Mouse (Mus musculus): Measurements from ENCODE around the gene Ppp1r13l. TPM values are rescaled to one million over a fixed set of nuclear protein-coding genes. Genes with fewer than 3 reads are reported as not detected.
A peak's percentile ranks its signal among the peaks of the same experiment; 100 is the strongest.

The Ppp1r13l gene
- polyA plus RNA-seq, 1 experiment from 2014 or later, result 4.9 TPM

DNA sequence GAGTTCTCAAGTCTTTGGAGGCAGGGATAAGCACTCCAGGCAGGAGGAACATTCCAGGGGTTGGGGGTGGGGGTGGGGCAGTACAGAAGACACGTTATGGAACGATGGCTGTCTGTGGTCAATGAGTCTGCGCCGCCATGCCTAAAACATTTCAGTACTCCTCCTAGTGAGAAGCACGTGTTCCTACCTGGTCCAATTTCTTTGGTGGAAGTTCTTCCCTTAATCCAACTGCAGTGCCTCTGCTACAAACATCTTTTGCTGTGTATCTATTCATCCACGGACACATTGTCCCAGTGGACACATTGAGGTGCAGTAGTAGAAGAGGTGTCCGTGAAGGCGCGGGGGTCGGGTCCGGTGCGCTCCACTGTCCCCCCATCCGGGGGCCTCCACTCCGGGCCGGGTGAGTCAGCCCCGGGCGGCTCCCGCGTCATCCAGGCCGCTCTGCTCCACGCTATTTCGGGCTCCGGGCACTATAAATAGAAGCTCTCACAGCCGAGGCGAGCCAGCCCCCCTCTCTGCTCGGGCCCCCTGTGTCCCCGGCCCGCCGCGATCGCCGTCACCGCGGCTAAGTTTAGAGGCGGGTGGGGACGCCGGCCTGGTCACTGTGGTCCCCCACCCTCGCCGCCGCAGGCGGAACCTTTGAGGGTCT is 17.7 kb upstream of the Ppp1r13l start:
- under 1% methylated on average over 41 of the region's 41 CpGs for WGBS
- Histone ChIP-seq H3K27ac (ENCODE audit: low read depth) (peak overlapping the region; percentile 5; the same call in 1 of the 2 replicates), H3K36me3 (ENCODE audit: control insufficient read depth, insufficient read depth, low read length) (no peaks in the 10 kb centered on the region), H3K9ac (ENCODE audit: low read length) (peak overlapping the region; percentile 45), H3K9me3 (ENCODE audit: control insufficient read depth, low read length) (no peaks in the 10 kb centered on the region), H3K27me3 (replicated peaks; ENCODE audit: control insufficient read depth, insufficient read depth, low read length) (0 out of 2 replicates have a peak, but pooled peaks cover 11% of the 10 kb centered on the region), H3K4me2 (ENCODE audit: low read length) (peak overlapping the region; percentile 72), H3K4me1 (replicated peaks; ENCODE audit: control insufficient read depth, insufficient read depth, low read length) (peaks cover 24% of the 10 kb centered on the region), H3K4me3 (ENCODE audit: low read depth, low read length) (peak overlapping the region; percentile 41)
- no peak; the same call in 1 of the 2 replicates for ATAC-seq (replicated peaks; ENCODE audit: low FRiP score, low TSS enrichment, low read depth)
- DNase-seq (ENCODE audit: low spot score), result peak; percentile 68

DNA sequence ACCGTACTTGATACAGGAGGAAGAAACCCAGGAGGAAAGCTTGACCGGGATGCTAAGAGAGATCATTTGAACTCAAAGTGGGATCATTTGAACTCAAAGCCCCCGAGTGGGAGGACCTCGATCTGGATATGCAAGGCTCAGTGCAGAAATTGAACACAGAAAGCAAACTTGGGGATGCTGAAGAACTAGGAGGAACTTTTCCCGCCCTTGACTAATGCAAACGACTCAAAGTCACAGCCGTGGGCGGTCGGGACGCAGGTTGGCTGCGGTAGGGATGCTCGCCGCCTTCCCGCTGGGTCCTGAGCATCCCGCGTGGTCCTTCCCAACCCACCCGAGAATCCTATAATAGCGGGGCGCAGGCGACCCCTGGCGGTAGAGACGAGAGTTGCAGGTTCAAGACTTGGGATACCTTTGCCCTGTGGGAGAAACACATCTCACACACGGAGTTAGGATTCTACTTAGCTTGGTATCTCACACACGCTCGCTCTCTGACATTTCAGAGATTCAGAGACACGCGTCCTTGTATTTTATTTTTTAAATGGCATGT is 17.0 kb upstream of the Ppp1r13l start:
- Histone ChIP-seq H3K4me2 (ENCODE audit: low read length) (peak overlapping the region; percentile 72), H3K4me1 (replicated peaks; ENCODE audit: control insufficient read depth, insufficient read depth, low read length) (peaks cover 24% of the 10 kb centered on the region), H3K36me3 (ENCODE audit: control insufficient read depth, insufficient read depth, low read length) (0 out of 2 replicates have a peak, but pooled peaks cover 1% of the 10 kb centered on the region), H3K27me3 (replicated peaks; ENCODE audit: control insufficient read depth, insufficient read depth, low read length) (0 out of 2 replicates have a peak, but pooled peaks cover 11% of the 10 kb centered on the region), H3K9me3 (ENCODE audit: control insufficient read depth, low read length) (no peaks in the 10 kb centered on the region), H3K27ac (ENCODE audit: low read depth) (0 out of 2 replicates have a peak overlapping the region, but pooled peaks have one; percentile 5), H3K4me3 (ENCODE audit: low read depth, low read length) (peak overlapping the region; percentile 41), H3K9ac (ENCODE audit: low read length) (peak overlapping the region; percentile 45)
- 0 out of 2 replicates have a peak, but pooled peaks have one; percentile 4 for ATAC-seq (replicated peaks; ENCODE audit: low FRiP score, low TSS enrichment, low read depth)
- 1% methylated on average over 27 of the region's 27 CpGs for WGBS
- DNase-seq (ENCODE audit: low spot score), result peak; percentile 98

DNA sequence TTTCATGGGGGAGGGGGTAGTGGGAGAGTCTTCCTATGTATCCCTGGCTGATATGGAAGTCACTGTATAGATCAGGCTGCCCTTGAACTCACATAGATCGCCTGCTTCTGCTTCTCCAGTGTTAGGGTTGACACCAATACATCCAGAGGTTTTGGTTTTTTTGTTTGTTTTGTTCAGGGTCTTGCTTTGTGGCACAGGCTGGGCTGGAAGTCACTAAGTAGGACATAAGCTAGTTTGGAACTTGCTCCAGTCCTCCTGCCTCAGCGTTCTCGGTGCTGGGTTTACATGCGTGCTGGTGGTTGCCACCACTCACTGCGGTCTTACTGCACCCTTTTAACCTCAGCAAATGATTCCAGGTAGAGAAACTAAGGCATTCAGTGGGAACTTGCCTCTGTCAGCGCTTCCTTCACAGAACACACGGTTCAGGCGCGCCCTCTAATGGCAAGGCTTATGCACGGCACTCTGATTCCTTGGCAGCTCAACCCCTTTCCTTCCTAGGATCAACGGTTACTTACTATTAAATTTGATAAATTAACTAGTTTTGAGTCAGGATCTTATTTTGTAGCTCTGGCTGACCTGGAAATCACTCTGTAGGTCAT is 16.2 kb upstream of the Ppp1r13l start:
- H3K9ac ChIP-seq (ENCODE audit: low read length), result no peak overlapping the region
- no peaks in the 10 kb centered on the region for H3K9me3 ChIP-seq (ENCODE audit: control insufficient read depth, low read length)
- no peak overlapping the region; the same call in 1 of the 2 replicates for H3K4me2 ChIP-seq (ENCODE audit: low read length)
- no peak overlapping the region for H3K27ac ChIP-seq (ENCODE audit: low read depth)
- ATAC-seq (replicated peaks; ENCODE audit: low FRiP score, low TSS enrichment, low read depth) (no peak), DNase-seq (ENCODE audit: low spot score) (peak; percentile 91)
- no peak overlapping the region for H3K4me3 ChIP-seq (ENCODE audit: low read depth, low read length)
- H3K36me3 ChIP-seq (ENCODE audit: control insufficient read depth, insufficient read depth, low read length), result peaks cover 7% of the 10 kb centered on the region
- peaks cover 24% of the 10 kb centered on the region for H3K4me1 ChIP-seq (replicated peaks; ENCODE audit: control insufficient read depth, insufficient read depth, low read length)
- 0% methylated on average over 11 of the region's 11 CpGs for WGBS
- H3K27me3 ChIP-seq (replicated peaks; ENCODE audit: control insufficient read depth, insufficient read depth, low read length), result 0 out of 2 replicates have a peak, but pooled peaks cover 11% of the 10 kb centered on the region

DNA sequence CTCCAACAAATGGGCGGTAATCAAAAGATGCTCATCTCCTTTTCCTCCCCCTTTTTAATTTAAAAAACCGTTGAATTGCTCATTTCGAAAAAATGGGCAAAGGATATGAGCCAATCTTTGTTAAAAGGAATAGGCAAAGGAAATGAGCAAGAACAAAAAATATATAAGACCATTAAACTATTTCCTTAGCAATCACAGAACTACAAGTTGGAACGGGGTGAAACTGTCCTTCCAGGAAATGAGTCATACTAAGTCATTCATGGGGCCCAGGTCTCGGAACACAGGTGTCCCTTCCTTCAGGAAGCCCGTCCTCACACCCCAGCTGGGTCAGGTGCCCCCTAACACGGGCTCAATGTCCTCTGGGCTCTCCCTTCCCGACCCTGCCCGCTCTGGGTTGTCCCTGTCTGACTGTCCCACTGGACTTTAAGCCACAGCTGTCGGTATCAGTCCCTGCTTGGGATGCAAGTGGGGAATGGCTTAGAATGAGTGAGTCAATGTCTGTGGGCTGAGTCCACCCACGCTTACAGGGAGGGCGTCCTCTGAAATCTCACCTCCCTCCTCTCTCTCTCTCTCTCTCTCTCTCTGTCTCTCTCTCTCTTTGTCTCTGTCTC is 15.2 kb upstream of the Ppp1r13l start, which contains the start of gene Ercc1:
TSS of gene Ercc1 (plus strand) at position 542 of the 611 bp plus-strand sequence.
- no peaks in the 10 kb centered on the region for H3K9me3 ChIP-seq (ENCODE audit: control insufficient read depth, low read length)
- H3K27ac ChIP-seq (ENCODE audit: low read depth), result peak within 1 kb of the TSS; percentile 92
- peak within 1 kb of the TSS; percentile 78 for H3K4me2 ChIP-seq (ENCODE audit: low read length)
- 0 out of 2 replicates have a peak, but pooled peaks cover 11% of the 10 kb centered on the region for H3K27me3 ChIP-seq (replicated peaks; ENCODE audit: control insufficient read depth, insufficient read depth, low read length)
- H3K4me1 ChIP-seq (replicated peaks; ENCODE audit: control insufficient read depth, insufficient read depth, low read length), result peaks cover 24% of the 10 kb centered on the region
- peak within 1 kb of the TSS; percentile 69 for H3K9ac ChIP-seq (ENCODE audit: low read length)
- ATAC-seq (replicated peaks; ENCODE audit: low FRiP score, low TSS enrichment, low read depth), result no peak
- H3K4me3 ChIP-seq (ENCODE audit: low read depth, low read length), result peak within 1 kb of the TSS; percentile 72
- 21% methylated on average over 12 of the region's 12 CpGs for WGBS
- DNase-seq (ENCODE audit: low spot score), result no peak
- peaks cover 17% of the 10 kb centered on the region for H3K36me3 ChIP-seq (ENCODE audit: control insufficient read depth, insufficient read depth, low read length)

DNA sequence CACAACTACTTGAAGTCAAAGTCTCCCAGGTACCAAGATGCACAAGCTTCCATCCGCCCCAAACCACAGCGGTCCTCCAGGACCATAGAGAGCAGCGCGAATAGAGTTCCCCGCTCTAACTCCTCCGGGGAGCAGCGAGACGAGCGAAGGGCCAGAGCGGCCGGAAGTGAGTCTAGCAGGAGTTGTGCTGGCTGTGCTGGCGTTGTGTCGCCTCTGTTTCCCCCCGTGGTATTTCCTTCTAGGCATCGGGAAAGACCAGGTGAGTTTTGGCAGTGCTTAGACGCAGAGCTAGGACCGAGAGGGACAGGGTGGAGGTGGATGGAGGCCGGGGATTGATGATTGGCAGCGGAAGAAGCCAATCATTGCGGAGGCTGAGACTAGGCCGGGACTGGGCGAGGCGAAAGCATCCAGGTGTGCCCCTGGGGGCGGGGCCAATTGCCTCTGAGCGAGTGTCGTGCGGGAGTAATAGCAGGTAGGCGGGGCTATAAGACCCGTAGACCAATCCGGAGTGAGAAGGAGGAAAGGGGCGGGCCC is 14.5 kb upstream of the Ppp1r13l start:
- ATAC-seq (replicated peaks; ENCODE audit: low FRiP score, low TSS enrichment, low read depth), result peak; percentile 95

DNA sequence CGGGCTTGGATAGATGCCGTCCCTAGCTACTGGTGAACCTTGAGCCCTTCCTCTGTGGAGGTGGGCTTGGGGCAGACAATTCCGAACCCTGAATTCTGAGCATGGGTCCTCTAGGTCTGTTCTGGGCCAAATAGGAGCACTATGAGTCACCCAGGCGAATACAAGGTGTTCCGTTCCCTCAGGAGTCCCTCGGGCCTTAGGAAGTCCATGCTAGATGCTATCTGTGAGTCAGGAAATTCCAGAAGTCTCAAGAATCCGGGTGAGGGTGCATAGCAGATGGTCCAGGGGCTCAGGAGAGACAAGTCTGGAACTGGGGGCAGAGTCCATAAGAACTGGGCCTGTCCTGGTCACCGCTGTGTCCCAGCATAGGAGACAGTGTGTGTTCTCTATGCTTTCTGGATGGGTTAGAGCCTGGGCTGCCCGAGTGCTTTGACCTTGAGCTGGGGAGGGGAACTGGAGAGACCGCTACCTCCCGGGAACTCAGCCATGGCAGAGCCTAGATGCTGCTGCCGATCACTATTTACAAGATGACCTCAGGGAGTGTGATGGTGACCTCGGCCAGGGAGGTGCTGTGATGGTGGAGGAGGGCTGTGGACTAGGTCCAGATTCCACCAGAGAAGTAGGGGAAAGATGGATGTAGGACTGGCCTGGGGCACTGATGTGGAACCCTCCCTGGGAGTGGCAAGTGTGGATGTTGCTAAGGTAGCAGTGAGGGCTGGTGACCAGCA is 10.2 kb upstream of the Ppp1r13l start:
- Histone ChIP-seq H3K27me3 (replicated peaks; ENCODE audit: control insufficient read depth, insufficient read depth, low read length) (no peaks in the 10 kb centered on the region), H3K27ac (ENCODE audit: low read depth) (no peak overlapping the region), H3K4me1 (replicated peaks; ENCODE audit: control insufficient read depth, insufficient read depth, low read length) (peaks cover 10% of the 10 kb centered on the region), H3K36me3 (ENCODE audit: control insufficient read depth, insufficient read depth, low read length) (peaks cover 55% of the 10 kb centered on the region), H3K9ac (ENCODE audit: low read length) (no peak overlapping the region), H3K4me2 (ENCODE audit: low read length) (no peak overlapping the region), H3K4me3 (ENCODE audit: low read depth, low read length) (no peak overlapping the region), H3K9me3 (ENCODE audit: control insufficient read depth, low read length) (no peaks in the 10 kb centered on the region)
- ATAC-seq (replicated peaks; ENCODE audit: low FRiP score, low TSS enrichment, low read depth) (no peak), DNase-seq (ENCODE audit: low spot score) (no peak)
- WGBS, result 82% methylated on average over 13 of the region's 13 CpGs

More for the DNA sequence above, 14.5 kb upstream of the Ppp1r13l start:
- WGBS, result under 1% methylated on average over 31 of the region's 31 CpGs
- peak overlapping the region; percentile 72 for H3K4me3 ChIP-seq (ENCODE audit: low read depth, low read length)
- H3K36me3 ChIP-seq (ENCODE audit: control insufficient read depth, insufficient read depth, low read length), result peaks cover 20% of the 10 kb centered on the region
- DNase-seq (ENCODE audit: low spot score), result peak; percentile 98
- H3K27ac ChIP-seq (ENCODE audit: low read depth), result peak overlapping the region; percentile 92
- peak overlapping the region; percentile 69 for H3K9ac ChIP-seq (ENCODE audit: low read length)
- 0 out of 2 replicates have a peak, but pooled peaks cover 11% of the 10 kb centered on the region for H3K27me3 ChIP-seq (replicated peaks; ENCODE audit: control insufficient read depth, insufficient read depth, low read length)
- no peaks in the 10 kb centered on the region for H3K9me3 ChIP-seq (ENCODE audit: control insufficient read depth, low read length)
- H3K4me1 ChIP-seq (replicated peaks; ENCODE audit: control insufficient read depth, insufficient read depth, low read length), result peaks cover 24% of the 10 kb centered on the region
- peak overlapping the region; percentile 78 for H3K4me2 ChIP-seq (ENCODE audit: low read length)

DNA sequence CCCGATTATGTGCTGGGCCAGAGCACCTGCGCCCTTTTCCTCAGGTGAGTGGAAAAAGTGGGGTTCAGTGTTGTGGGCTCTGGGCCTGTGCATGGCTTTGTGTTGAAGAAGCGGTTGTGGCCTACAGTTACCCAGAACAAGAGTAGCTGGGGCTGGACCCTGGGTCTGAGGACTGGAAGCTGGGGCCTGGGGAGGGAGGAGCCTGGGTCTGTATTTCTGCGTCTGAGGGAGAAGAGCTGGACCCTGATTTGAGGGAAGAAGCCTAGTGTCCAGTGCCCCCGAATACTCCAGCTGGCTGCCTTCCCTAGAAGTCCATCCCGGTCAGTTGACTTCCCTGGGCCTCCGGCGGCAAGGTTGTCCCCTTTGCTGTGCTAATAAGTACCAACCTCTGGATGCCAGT is 9.3 kb upstream of the Ppp1r13l start:
- H3K27me3 ChIP-seq (replicated peaks; ENCODE audit: control insufficient read depth, insufficient read depth, low read length), result no peaks in the 10 kb centered on the region
- no peaks in the 10 kb centered on the region for H3K9me3 ChIP-seq (ENCODE audit: control insufficient read depth, low read length)
- no peak overlapping the region for H3K9ac ChIP-seq (ENCODE audit: low read length)
- no peak for DNase-seq (ENCODE audit: low spot score)
- ATAC-seq (replicated peaks; ENCODE audit: low FRiP score, low TSS enrichment, low read depth), result no peak
- 91% methylated on average over 8 of the region's 8 CpGs for WGBS
- peaks cover 64% of the 10 kb centered on the region for H3K36me3 ChIP-seq (ENCODE audit: control insufficient read depth, insufficient read depth, low read length)
- H3K4me1 ChIP-seq (replicated peaks; ENCODE audit: control insufficient read depth, insufficient read depth, low read length), result peaks cover 7% of the 10 kb centered on the region; the same call in 1 of the 2 replicates
- no peak overlapping the region for H3K4me2 ChIP-seq (ENCODE audit: low read length)
- no peak overlapping the region for H3K4me3 ChIP-seq (ENCODE audit: low read depth, low read length)
- no peak overlapping the region for H3K27ac ChIP-seq (ENCODE audit: low read depth)

DNA sequence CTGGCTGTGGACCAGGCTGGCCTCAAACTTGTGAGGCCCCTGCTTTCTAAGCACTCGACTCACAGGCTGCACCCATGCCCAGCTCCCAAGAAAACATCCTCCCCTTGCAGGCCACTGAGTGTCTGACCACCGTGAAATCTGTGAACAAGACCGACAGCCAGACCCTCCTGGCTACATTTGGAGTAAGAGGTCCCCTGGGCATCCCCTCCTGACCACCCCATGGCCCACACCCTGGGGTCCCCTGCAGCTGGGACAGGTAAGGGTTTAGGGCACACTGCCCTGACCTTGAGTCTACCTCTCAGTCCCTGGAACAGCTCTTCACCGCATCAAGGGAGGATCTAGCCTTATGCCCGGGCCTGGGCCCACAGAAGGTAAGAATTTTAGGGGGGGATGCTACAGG is 4.6 kb upstream of the Ppp1r13l start:
- Histone ChIP-seq H3K9me3 (ENCODE audit: control insufficient read depth, low read length) (no peaks in the 10 kb centered on the region), H3K36me3 (ENCODE audit: control insufficient read depth, insufficient read depth, low read length) (peaks cover 69% of the 10 kb centered on the region)
- WGBS, result 94% methylated on average over 5 of the region's 5 CpGs

More for the DNA sequence above, 4.6 kb upstream of the Ppp1r13l start:
- DNase-seq (ENCODE audit: low spot score) (no peak), ATAC-seq (replicated peaks; ENCODE audit: low FRiP score, low TSS enrichment, low read depth) (no peak)
- Histone ChIP-seq H3K27me3 (replicated peaks; ENCODE audit: control insufficient read depth, insufficient read depth, low read length) (no peaks in the 10 kb centered on the region), H3K4me2 (ENCODE audit: low read length) (no peak overlapping the region), H3K4me1 (replicated peaks; ENCODE audit: control insufficient read depth, insufficient read depth, low read length) (peaks cover 8% of the 10 kb centered on the region), H3K4me3 (ENCODE audit: low read depth, low read length) (no peak overlapping the region), H3K9ac (ENCODE audit: low read length) (no peak overlapping the region), H3K27ac (ENCODE audit: low read depth) (no peak overlapping the region)

Data from intestine, embryonic 14.5 days (tissue).